Mouse (Mus musculus) embryonic facial prominence, embryonic 14.5 days (tissue): ENCODE measurements around the gene Ube2z. TPM values are rescaled to one million over a fixed set of nuclear protein-coding genes. Genes with fewer than 3 reads are reported as not detected.
A peak's percentile ranks its signal among the peaks of the same experiment; 100 is the strongest.

Experiments used
- ATAC-seq: fragments of 200-750 bp; cut with Nextera tagmentation; 2 replicates; pipeline ENCODE4 v1.8.0; 2017; ENCODE audit warnings: low read depth, moderate number of reproducible peaks, moderate TSS enrichment
- DNase-seq: peaks from one replicate; pipeline ENCODE4 v3.0.0-alpha.2; 2015; ENCODE audit warnings: low spot score
- H3K27ac ChIP-seq: fragments of 300-500 bp; sonication (generic); replicated peaks from 2 replicates; pipeline ENCODE4 v1.5.1; 2014; ENCODE audit warnings: low read depth, mild to moderate bottlenecking, low read length, moderate library complexity
- H3K27me3 ChIP-seq: fragments of 300-500 bp; sonication (generic); replicated peaks from 2 replicates; pipeline ENCODE4 v1.6.1; 2014; ENCODE audit warnings: low read length; ENCODE audit not compliant: control insufficient read depth, insufficient read depth
- H3K36me3 ChIP-seq: fragments of 300-500 bp; sonication (generic); 2 replicates; pipeline ENCODE4 v1.6.1; 2014; ENCODE audit warnings: low read length, mixed read lengths; ENCODE audit not compliant: control insufficient read depth, insufficient read depth
- H3K4me1 ChIP-seq: fragments of 300-500 bp; sonication (generic); 2 replicates; pipeline ENCODE4 v1.6.1; 2014; ENCODE audit warnings: antibody characterized with exemption, low read length; ENCODE audit not compliant: control insufficient read depth, insufficient read depth
- H3K4me2 ChIP-seq: fragments of 300-500 bp; sonication (generic); 2 replicates; pipeline ENCODE4 v1.6.1; 2014; ENCODE audit warnings: low read depth, mild to moderate bottlenecking, low read length, moderate library complexity, mixed read lengths
- H3K4me3 ChIP-seq: fragments of 300-500 bp; sonication (generic); 2 replicates; pipeline ENCODE4 v1.5.1; 2014; ENCODE audit warnings: low read depth, mild to moderate bottlenecking, low read length
- H3K9ac ChIP-seq: fragments of 300-500 bp; sonication (generic); 2 replicates; pipeline ENCODE4 v1.6.1; 2014; ENCODE audit warnings: low read depth, mild to moderate bottlenecking, low read length, moderate library complexity, mixed read lengths
- H3K9me3 ChIP-seq: fragments of 300-500 bp; sonication (generic); 2 replicates; pipeline ENCODE4 v1.6.1; 2016; ENCODE audit warnings: low read length; ENCODE audit not compliant: control insufficient read depth
- WGBS: fragments of 180-500 bp; shearing (Covaris S2); extraction: QIAGEN DNeasy Blood & Tissue Kit; methylation state at CpG from one replicate; pipeline ENCODE4 v1.1.7; 2014; 5-methylcytosine and 5-hydroxymethylcytosine counted together
- polyA plus RNA-seq: library from polyadenylated mRNA; unstranded; fragments of >200 nt; fragmentation: Nextera tagmentation; extraction: Ambion mirVana; gene quantifications from 2 replicates; pipeline ENCODE4 v1.2.1, GENCODE M21; 2014

Ube2z gene
- polyA plus RNA-seq, 1 experiment from 2014 or later, result 39.5 TPM

DNA sequence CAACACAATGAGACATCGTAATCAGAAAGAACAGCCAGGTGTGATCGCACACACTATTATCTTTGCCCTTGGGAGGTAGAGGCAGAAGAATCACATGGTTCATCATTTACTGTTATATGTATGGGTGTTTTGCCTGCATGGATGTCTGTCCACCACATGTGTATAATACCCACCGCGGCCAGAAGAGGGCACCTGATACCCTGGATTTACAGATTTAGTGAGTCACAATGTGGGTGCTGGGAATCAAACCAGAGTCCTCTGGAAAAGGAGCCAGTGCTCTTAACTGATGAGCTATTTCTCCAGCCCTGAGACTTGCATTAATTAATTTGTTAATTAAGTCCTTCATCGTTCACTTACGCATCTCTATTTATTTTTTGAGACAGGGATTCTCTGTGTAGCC is 22.8 kb upstream of the Ube2z start:
- ATAC-seq, result no peak
- 92% methylated on average over 6 of the region's 6 CpGs for WGBS

DNA sequence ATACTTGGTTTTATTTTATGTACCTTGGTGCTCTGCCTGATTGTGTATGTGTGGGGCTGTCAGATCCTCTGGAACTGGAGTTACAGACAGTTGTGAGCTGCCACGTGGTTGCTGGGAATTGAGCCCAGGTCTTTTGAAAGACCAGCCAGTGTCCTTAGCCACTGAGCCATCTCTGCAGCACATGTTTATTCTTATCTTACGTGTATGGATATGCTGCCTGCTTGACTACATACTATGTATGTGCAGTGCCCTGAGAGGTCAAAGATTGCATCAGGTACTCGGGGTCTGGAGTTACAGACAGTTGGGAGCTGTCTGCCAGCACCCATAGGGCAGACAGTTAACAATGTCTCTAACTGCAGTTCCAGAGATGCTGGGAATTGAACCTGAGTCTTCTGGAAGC is 17.5 kb upstream of the Ube2z start:
- Histone ChIP-seq H3K4me2 (no peak overlapping the region), H3K4me3 (no peak overlapping the region), H3K9me3 (no peaks in the 10 kb centered on the region), H3K27me3 (no peaks in the 10 kb centered on the region), H3K9ac (no peak overlapping the region), H3K36me3 (no peaks in the 10 kb centered on the region), H3K27ac (no peak overlapping the region), H3K4me1 (no peaks in the 10 kb centered on the region)
- no peak for DNase-seq
- WGBS, result 79% methylated on average over 3 of the region's 3 CpGs
- ATAC-seq, result no peak

More for the DNA sequence above, 22.8 kb upstream of the Ube2z start:
- H3K4me2 ChIP-seq, result no peak overlapping the region
- no peaks in the 10 kb centered on the region for H3K36me3 ChIP-seq
- no peaks in the 10 kb centered on the region for H3K4me1 ChIP-seq
- H3K27ac ChIP-seq, result no peak overlapping the region
- H3K4me3 ChIP-seq, result no peak overlapping the region
- no peak overlapping the region for H3K9ac ChIP-seq
- no peak for DNase-seq
- no peaks in the 10 kb centered on the region for H3K27me3 ChIP-seq
- H3K9me3 ChIP-seq, result peaks cover 6% of the 10 kb centered on the region; the same call in 1 of the 2 replicates

DNA sequence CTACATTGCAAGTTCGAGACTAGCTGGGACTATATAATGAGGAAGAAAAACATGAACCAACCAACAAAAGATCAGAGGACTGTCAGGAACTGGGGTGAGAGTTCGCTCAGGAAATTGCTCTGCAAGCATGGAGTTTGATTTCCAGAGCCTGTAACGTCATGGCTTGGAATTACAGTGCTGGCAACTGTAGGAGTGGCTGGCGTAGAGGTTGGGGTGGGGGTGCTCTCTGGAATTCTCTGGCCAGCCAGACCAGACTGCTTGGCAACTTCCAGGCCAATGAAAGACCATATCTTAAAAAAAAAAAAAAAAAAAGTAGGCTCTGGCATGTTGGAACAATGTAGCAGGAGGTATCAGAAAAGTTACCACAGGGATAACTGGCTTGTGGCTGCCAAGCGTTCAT is 15.5 kb upstream of the Ube2z start:
- no peak overlapping the region for H3K9ac ChIP-seq
- no peaks in the 10 kb centered on the region for H3K4me1 ChIP-seq
- no peaks in the 10 kb centered on the region for H3K36me3 ChIP-seq
- no peaks in the 10 kb centered on the region for H3K9me3 ChIP-seq
- no peak overlapping the region for H3K4me3 ChIP-seq
- no peak overlapping the region for H3K4me2 ChIP-seq
- no peaks in the 10 kb centered on the region for H3K27me3 ChIP-seq
- DNase-seq, result no peak
- ATAC-seq, result no peak
- 67% methylated on average over 5 of the region's 5 CpGs for WGBS
- H3K27ac ChIP-seq, result no peak overlapping the region

DNA sequence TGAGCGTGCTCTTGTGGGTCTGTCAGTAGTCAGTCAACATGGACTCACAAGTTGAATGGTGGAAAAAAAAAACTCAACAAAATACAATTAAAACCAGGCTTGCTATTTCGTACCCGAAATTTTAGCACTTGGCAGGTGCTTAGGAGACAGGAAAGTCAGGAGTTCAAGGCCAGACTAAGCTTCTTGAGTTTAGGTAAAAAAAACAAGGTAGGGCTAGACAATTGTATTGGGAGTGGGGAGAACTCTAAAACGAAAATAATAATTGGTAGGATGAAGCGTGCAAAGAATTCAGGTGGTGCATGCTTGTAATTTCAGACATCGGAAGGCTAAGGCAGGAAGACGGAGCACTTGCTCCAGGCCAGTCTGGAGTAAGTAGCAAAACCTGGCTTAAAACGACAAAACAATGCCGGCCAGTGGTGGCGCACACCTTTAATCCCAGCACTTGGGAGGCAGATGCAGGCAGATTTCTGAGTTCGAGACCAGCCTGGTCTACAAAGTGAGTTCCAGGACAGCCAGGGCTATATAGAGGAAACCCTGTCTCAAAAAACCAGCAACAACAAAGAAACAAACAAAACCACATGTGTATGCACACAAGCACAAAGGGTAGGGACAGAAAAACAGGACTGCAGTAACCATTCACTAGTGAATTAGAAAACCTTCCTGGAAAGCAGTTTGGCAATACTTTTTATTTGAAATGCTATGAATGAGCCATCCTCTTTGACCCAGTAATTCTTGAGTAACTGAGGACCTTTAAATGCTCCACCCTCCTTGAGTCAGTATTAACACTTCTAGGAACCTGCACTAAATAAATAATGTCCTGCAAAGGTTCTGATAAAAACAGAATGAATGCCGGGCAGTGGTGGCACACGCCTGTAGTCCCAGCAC is 11.3 kb upstream of the Ube2z start:
- Histone ChIP-seq H3K4me3 (peak overlapping the region; percentile 31), H3K4me2 (peak overlapping the region; percentile 53), H3K9me3 (no peaks in the 10 kb centered on the region), H3K36me3 (peaks cover 15% of the 10 kb centered on the region), H3K27ac (peak overlapping the region; percentile 67), H3K27me3 (no peaks in the 10 kb centered on the region), H3K4me1 (peaks cover 6% of the 10 kb centered on the region), H3K9ac (peak overlapping the region; percentile 45; the same call in 1 of the 2 replicates)
- 67% methylated on average over 13 of the region's 13 CpGs for WGBS
- ATAC-seq (no peak), DNase-seq (no peak)

DNA sequence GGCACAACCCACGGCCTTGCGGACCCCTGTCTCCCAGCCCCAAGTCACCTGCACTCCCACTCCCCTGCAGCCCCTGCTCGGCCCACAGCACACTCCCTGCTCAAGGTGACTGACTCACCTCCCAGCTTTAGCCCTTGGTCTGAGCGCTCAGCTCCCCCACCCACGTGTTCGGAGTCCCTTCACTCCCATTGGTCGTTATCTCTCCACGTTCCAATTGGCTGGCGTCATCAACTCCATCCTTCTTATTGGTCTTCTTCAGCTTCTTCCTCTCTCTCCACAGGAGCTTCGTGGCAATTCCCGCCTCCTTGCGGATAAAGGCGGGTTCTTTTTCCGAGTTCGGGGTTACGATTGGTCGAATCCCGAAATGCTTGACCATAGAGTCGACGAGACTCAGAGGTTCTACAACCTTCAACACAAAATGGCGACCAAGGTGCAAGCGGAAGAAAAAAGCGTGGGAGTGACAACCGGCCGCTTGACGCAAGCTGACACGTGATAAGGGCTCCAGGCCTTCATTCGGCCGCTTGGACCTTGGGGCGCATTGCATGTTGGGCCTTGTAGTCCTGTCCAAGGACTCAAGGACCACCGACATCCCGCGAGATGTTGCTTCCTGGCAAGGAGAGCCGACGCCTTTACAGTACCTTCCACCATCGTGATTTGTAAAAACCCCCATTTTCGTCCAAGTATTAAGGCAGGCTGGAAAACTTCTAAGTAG is 10.5 kb upstream of the Ube2z start, which contains the start of gene Atp5g1:
Gene Atp5g1 (minus strand): TSS at position 162 of the 712 bp plus-strand sequence.
- under 1% methylated on average over 37 of the region's 37 CpGs for WGBS
- Histone ChIP-seq H3K27ac (peak within 1 kb of the TSS; percentile 67), H3K27me3 (no peaks in the 10 kb centered on the region), H3K4me2 (peak within 1 kb of the TSS; percentile 81), H3K9me3 (no peaks in the 10 kb centered on the region), H3K9ac (peak within 1 kb of the TSS; percentile 81), H3K4me3 (peak within 1 kb of the TSS; percentile 78), H3K36me3 (peaks cover 20% of the 10 kb centered on the region), H3K4me1 (peaks cover 6% of the 10 kb centered on the region)
- ATAC-seq (peak; percentile 98), DNase-seq (peak; percentile 100)

DNA sequence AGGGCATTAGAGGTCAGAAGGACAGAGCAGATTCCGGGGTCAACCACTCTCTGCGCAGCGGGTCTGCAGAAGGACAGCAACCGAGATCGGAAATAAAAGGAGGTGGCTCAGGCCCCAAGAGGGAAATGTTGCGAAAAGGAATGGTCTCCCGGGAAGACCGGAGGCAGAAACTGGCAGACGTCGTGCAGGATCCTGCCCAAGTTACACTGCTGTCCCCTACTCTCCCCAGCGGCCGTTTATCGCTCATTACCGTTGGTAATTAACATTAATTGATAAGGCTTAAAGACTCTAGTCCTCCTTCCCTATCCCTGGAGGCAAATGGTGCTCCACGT is 10.0 kb upstream of the Ube2z start:
- WGBS, result under 1% methylated on average over 15 of the region's 15 CpGs
- ATAC-seq (no peak), DNase-seq (peak; percentile 13)
- Histone ChIP-seq H3K36me3 (peaks cover 21% of the 10 kb centered on the region), H3K27me3 (no peaks in the 10 kb centered on the region), H3K9me3 (no peaks in the 10 kb centered on the region), H3K4me2 (peak overlapping the region; percentile 81), H3K4me3 (peak overlapping the region; percentile 78), H3K27ac (peak overlapping the region; percentile 58; the same call in 1 of the 2 replicates), H3K9ac (peak overlapping the region; percentile 81), H3K4me1 (peaks cover 6% of the 10 kb centered on the region)

DNA sequence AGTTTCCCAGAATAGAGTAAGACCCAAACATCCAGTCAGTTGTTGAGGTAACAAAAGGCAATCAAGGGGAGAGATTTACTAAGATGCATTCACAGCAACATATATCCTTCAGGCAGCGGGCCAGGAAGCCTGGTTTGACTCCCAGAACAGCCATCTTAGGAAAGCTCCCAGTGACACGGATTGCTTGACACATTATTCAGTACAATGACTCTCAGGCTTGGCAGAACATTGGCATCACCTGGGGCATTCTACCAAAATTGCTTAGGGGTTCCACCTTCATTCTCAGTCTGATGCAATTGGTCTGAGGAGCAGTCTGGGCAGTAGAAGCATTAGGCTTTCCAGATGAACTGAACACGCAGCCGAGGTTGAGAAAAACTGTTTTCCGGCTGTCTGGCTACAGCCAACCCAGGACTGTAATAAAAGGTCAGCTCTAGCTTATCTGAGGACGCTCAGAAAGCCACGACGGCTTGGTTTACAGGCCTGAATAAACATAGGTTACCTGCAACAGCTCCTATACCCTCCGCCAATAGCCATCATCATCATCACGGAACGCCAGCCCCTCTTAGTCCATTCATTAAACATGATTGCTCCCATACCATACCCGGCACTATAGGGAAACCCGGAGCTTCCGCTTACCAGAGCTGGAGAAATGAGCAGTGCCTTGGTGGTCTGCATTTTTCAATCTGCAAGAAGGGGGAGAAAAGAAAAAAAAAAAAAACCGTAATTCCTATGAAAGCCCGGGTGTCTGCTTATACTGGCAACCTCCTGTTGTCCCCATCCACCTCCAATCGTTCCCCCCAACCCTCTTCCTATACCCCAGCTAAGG is 9.4 kb upstream of the Ube2z start:
- Histone ChIP-seq H3K27me3 (no peaks in the 10 kb centered on the region), H3K4me3 (peak overlapping the region; percentile 78), H3K4me2 (peak overlapping the region; percentile 81), H3K4me1 (peaks cover 6% of the 10 kb centered on the region), H3K36me3 (peaks cover 21% of the 10 kb centered on the region), H3K27ac (peak overlapping the region; percentile 58; the same call in 1 of the 2 replicates), H3K9ac (peak overlapping the region; percentile 81), H3K9me3 (no peaks in the 10 kb centered on the region)
- 19% methylated on average over 17 of the region's 17 CpGs for WGBS
- DNase-seq (no peak), ATAC-seq (no peak)
